Mouse (Mus musculus): ENCODE results near the gene Rassf8. TPM values are rescaled to one million over a fixed set of nuclear protein-coding genes. Genes with fewer than 3 reads are reported as not detected.

Rassf8 gene
- polyA plus RNA-seq, 1 experiment from 2014 or later, result 3.5 TPM

DNA sequence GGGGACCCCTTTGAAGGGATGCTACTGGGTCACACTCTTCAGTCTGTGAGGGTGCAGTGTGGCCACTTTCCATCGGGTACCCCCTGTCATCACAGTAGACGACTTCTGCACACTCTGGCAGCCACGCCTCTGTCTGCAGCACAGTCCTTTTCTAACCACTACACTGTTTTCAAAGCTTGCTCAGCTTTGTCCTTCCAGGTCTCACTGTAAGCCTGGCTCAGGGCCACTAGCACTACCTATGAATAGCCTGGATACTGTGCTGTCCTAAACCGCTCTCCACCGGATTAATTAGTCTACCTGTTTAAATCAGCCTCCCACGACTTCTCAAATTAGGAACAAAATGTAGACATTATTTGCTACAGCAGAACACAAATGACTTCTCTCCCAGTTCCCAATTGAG lies 63.5 kb downstream of the Rassf8 start:
- Histone ChIP-seq H3K36me3 (no peaks in the 10 kb centered on the region), H3K9me3 (no peaks in the 10 kb centered on the region), H3K27me3 (no peaks in the 10 kb centered on the region), H3K4me3 (no peak overlapping the region), H3K4me1 (no peaks in the 10 kb centered on the region), H3K9ac (replicated peaks) (no peak overlapping the region), H3K27ac (replicated peaks) (no peak overlapping the region), H3K4me2 (replicated peaks) (no peak overlapping the region)
- WGBS, result 59% methylated on average over 6 of the region's 6 CpGs
- no peak for ATAC-seq (replicated peaks)

DNA sequence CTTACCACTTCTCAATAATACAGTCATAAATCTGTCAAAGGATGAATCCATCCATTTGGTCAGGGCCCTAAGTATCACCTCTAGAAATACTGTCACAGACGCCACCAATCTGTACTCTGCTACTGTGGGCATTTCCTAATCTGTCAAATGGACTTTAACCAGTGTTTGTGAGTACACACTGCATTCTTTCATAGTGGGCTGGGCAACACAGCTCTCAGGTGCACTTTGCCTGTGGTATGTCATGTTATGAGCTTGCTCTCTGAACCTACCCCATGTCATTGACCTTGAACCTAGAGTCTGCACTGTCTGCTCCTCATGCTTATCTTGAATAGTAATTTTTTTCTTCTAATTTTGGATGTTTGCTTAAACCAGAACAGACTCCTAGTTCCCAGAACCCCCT lies 64.6 kb downstream of the Rassf8 start:
- ATAC-seq (replicated peaks), result no peak
- no peaks in the 10 kb centered on the region for H3K27me3 ChIP-seq
- H3K4me3 ChIP-seq, result no peak overlapping the region
- H3K4me1 ChIP-seq, result no peaks in the 10 kb centered on the region
- H3K9me3 ChIP-seq, result no peaks in the 10 kb centered on the region
- no peak overlapping the region for H3K27ac ChIP-seq (replicated peaks)
- no peaks in the 10 kb centered on the region for H3K36me3 ChIP-seq
- H3K9ac ChIP-seq (replicated peaks), result no peak overlapping the region
- 97% methylated on average over 1 of the region's 1 CpGs for WGBS
- no peak overlapping the region for H3K4me2 ChIP-seq (replicated peaks)

DNA sequence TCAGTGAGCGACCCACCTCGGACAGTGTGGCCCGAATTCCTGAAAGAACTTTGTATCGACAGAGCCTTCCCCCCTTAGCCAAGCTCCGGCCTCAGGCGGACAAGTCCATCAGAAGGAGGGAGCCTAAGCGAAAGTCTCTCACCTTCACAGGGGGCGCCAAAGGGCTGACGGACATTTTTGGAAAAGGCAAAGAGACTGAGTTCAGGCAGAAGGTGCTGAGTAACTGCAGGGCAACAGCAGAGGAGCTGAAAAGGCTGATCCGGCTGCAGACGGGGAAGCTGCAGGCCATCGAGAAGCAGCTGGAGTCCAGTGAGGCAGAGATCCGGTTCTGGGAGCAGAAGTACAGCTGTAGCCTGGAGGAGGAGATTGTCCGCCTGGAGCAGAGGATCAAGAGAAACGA lies 68.7 kb downstream of the Rassf8 start:
- WGBS, result 36% methylated on average over 15 of the region's 15 CpGs

DNA sequence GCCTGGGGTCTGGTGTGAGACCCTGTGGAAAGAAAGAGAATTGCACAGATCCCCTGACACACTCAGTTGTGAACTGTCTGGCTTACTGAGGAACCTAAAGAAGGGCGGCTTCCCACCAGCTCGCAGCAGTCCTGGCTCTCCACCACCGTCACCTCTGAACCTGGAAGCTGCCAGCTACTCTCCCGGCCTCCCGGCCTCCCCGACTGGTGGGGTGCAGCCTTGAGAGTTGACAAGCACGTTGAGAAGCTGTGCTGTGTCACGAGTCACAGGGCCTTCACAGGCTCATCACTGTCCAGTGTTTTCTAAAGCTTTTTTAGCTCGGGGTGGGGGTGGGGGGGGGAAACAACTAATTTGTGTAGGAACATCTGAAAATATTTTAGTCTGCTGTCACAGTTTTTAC lies 72.6 kb downstream of the Rassf8 start:
- H3K4me2 ChIP-seq (replicated peaks), result no peak overlapping the region
- H3K27ac ChIP-seq (replicated peaks), result no peak overlapping the region
- no peak overlapping the region for H3K4me3 ChIP-seq
- H3K9ac ChIP-seq (replicated peaks), result no peak overlapping the region
- no peaks in the 10 kb centered on the region for H3K36me3 ChIP-seq
- WGBS, result 92% methylated on average over 9 of the region's 9 CpGs
- ATAC-seq (replicated peaks), result no peak
- no peaks in the 10 kb centered on the region for H3K27me3 ChIP-seq
- H3K4me1 ChIP-seq, result no peaks in the 10 kb centered on the region
- H3K9me3 ChIP-seq, result no peaks in the 10 kb centered on the region

More for the DNA sequence above, 68.7 kb downstream of the Rassf8 start:
- Histone ChIP-seq H3K4me2 (replicated peaks) (no peak overlapping the region), H3K4me1 (no peaks in the 10 kb centered on the region), H3K36me3 (no peaks in the 10 kb centered on the region), H3K27ac (replicated peaks) (no peak overlapping the region), H3K9ac (replicated peaks) (no peak overlapping the region), H3K9me3 (no peaks in the 10 kb centered on the region), H3K27me3 (no peaks in the 10 kb centered on the region), H3K4me3 (no peak overlapping the region)
- ATAC-seq (replicated peaks), result no peak

DNA sequence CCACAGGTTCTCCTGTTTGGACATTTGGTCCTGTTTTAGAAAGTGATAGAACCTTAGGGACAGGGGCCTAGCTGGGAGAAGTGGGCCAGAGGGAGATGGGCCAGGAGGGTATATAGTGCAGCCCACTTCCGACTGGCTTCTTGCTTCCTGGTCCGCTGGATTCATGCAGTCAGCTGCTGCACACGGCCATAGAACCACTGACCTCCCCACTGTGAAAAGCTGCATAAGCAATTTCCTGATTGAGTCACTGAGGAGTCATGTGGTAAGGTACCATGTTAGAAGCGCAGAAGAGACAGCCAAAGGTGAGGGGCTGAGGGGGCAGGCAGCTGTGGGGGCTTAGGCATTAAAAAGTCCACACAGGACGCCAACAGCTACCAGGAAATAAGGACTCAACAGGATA lies 75.7 kb downstream of the Rassf8 start:
- Histone ChIP-seq H3K4me2 (replicated peaks) (no peak overlapping the region), H3K4me3 (no peak overlapping the region)
- WGBS, result 76% methylated on average over 5 of the region's 5 CpGs

DNA sequence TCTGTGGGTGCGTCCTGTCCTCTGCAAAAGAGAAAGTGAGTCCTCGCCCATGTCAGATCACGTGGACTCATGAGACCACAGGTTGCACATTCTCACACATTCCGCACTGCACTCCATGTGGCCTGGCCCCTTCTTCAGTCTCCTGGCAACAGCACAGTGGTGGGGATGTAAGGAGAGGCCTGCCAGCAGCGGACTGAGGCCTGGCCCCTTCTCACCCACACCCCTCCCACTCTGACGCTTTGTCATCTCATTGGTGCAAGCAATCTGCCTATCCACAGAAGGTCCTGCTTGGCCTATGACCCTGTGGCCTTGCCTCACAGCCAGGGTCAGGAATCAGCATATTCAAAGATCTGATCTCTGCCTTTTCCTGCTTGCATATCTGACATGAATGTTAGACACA lies 76.6 kb downstream of the Rassf8 start:
- Histone ChIP-seq H3K36me3 (no peaks in the 10 kb centered on the region), H3K4me1 (no peaks in the 10 kb centered on the region), H3K27me3 (no peaks in the 10 kb centered on the region), H3K9ac (replicated peaks) (no peak overlapping the region), H3K4me2 (replicated peaks) (no peak overlapping the region), H3K4me3 (no peak overlapping the region), H3K9me3 (no peaks in the 10 kb centered on the region), H3K27ac (replicated peaks) (no peak overlapping the region)
- WGBS, result 35% methylated on average over 6 of the region's 6 CpGs
- peak; percentile 38; the same call in 1 of the 2 replicates for ATAC-seq (replicated peaks)

More for the DNA sequence above, 75.7 kb downstream of the Rassf8 start:
- H3K9me3 ChIP-seq, result no peaks in the 10 kb centered on the region
- no peak overlapping the region for H3K9ac ChIP-seq (replicated peaks)
- no peaks in the 10 kb centered on the region for H3K36me3 ChIP-seq
- no peak for ATAC-seq (replicated peaks)
- H3K27ac ChIP-seq (replicated peaks), result no peak overlapping the region
- H3K4me1 ChIP-seq, result no peaks in the 10 kb centered on the region
- H3K27me3 ChIP-seq, result no peaks in the 10 kb centered on the region

DNA sequence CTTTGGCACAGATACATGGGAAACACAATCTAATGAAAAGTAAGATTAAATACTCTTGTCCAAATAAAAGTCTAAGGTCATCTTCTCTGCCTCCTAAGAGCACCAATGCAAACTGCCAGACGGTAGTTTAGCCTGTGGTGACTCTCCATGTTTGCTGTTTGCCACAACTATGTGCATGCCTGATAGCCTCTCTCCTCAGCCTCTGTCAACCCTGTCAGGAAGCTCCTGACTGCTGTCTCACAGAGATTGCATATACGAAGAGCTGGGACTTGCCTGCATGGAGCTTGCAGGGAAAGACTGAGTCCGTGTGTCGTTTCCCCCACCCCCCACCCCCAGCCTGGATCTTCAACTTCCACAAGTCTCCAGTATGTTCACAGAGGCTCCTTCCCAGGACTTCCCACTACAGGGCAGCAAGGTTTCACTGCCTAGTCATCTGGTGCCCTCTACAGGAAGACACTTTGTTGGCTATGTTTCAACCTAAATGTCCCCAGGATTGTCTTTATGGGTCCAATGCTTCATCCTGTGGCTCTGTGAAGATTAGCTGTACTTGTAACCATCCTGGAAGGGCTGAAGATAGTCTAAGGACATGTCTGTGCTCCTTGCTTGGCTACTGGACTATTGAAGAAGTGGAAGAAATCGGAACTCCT lies 77.2 kb downstream of the Rassf8 start:
- Histone ChIP-seq H3K36me3 (no peaks in the 10 kb centered on the region), H3K9me3 (no peaks in the 10 kb centered on the region), H3K4me2 (replicated peaks) (no peak overlapping the region), H3K4me3 (no peak overlapping the region), H3K9ac (replicated peaks) (no peak overlapping the region), H3K4me1 (no peaks in the 10 kb centered on the region), H3K27ac (replicated peaks) (no peak overlapping the region), H3K27me3 (no peaks in the 10 kb centered on the region)
- 62% methylated on average over 5 of the region's 5 CpGs for WGBS
- no peak for ATAC-seq (replicated peaks)

DNA sequence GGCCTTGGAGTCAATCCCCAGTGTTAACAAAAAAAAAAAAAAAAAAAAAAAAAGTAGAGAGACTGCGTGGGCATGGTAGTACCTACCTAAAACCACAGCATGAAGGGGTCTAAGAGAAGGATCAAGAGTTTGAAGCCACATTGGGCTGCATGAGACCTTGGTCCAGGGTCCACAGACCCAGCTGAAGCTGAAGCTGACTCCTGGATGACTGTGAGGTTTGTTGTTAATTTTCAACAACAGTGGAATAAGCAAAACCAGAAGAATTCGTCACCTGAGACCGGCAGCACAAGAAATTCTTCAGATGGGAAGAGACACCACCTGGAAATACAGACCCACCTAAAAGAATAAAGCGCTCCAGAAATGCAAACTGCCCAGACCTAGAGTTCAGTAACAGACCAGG lies 79.8 kb downstream of the Rassf8 start:
- Histone ChIP-seq H3K9ac (replicated peaks) (no peak overlapping the region), H3K27ac (replicated peaks) (no peak overlapping the region), H3K4me1 (peaks cover 11% of the 10 kb centered on the region; the same call in 1 of the 2 replicates), H3K4me3 (no peak overlapping the region), H3K9me3 (no peaks in the 10 kb centered on the region), H3K4me2 (replicated peaks) (no peak overlapping the region), H3K36me3 (no peaks in the 10 kb centered on the region), H3K27me3 (no peaks in the 10 kb centered on the region)
- ATAC-seq (replicated peaks), result no peak
- 94% methylated on average over 4 of the region's 4 CpGs for WGBS

DNA sequence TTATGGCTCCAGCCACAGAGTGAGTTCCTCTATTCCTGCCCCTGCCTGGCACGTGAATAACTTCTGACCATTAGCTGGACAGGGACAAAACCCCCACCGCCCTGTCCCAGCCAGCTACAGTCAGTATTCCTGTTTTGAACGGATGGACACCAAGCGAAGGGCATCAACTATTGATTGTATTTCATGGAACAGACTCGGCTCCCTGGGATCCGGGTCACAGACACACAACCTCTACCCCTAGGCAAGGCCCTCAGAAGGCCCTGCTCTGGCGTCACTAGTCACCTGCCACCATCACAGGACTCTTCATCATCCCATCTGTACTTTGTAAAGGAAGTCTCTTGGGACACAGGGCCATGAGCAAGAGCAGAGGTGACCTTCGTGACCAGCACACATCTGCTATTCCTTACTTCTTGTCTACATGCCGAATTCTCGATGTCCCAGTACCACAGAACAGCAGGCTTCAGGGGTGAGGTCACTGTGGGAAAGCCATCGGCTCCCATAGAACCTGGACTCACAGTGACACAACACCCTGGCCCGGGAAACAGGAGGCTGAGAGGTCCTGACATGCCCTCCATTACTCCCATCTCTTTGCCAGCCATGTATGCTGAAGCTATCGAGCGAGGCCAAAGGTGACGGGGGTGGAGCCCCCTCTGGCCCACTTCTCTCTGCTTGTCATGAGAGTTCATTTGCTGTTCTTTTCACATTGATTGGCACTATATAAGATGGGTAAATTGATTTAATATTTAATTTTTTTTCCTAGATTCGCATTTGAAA lies 82.7 kb downstream of the Rassf8 start:
- ATAC-seq (replicated peaks), result no peak
- Histone ChIP-seq H3K36me3 (no peaks in the 10 kb centered on the region), H3K9ac (replicated peaks) (no peak overlapping the region), H3K4me2 (replicated peaks) (no peak overlapping the region), H3K9me3 (no peaks in the 10 kb centered on the region), H3K4me1 (peaks cover 16% of the 10 kb centered on the region; the same call in 1 of the 2 replicates), H3K27me3 (no peaks in the 10 kb centered on the region), H3K27ac (replicated peaks) (no peak overlapping the region), H3K4me3 (no peak overlapping the region)
- 87% methylated on average over 16 of the region's 16 CpGs for WGBS

DNA sequence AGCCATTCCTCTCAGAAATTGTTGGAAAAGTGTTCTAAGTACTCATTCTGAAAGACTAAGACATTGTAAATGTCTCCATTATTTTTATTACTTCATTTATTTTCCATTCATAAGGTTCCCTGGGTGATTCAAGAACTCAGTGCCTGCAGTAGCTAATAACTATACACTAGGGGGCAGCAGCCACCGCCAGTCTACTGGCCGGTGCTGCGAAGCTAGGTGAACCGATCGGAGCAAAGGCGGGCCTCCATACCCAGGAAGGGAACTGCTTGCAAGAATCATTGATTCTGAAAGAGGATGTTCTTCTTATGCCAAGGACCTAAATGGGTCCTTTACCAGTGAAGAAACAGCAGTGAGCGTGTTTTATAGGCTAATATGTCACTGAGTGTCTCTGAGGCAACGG lies 83.6 kb downstream of the Rassf8 start:
- Histone ChIP-seq H3K27ac (replicated peaks) (no peak overlapping the region; the same call in 1 of the 2 replicates), H3K36me3 (no peaks in the 10 kb centered on the region), H3K4me1 (peaks cover 16% of the 10 kb centered on the region; the same call in 1 of the 2 replicates), H3K9me3 (no peaks in the 10 kb centered on the region), H3K4me2 (replicated peaks) (no peak overlapping the region), H3K9ac (replicated peaks) (no peak overlapping the region), H3K27me3 (no peaks in the 10 kb centered on the region), H3K4me3 (no peak overlapping the region)
- 16% methylated on average over 8 of the region's 8 CpGs for WGBS
- peak; percentile 76 for ATAC-seq (replicated peaks)

DNA sequence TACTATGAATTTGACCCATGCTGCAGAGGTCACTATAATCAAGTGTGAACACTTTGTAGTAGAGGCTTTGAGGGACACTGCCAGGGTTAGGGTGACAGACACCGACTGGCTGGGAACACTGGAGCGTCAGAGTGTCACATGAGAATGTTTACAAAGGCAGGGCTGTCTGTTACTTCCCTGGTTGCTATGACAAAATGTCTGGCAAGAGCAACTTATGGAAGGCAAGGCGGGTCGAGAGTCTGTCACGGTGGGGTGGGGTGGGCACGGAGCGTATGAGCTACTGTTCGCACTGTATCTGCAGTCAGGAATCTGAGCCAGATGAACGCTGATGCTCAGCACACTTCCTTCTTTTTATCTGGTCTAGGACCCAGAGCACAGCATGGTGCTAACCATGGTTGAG lies 84.1 kb downstream of the Rassf8 start:
- Histone ChIP-seq H3K4me1 (peaks cover 16% of the 10 kb centered on the region; the same call in 1 of the 2 replicates), H3K27ac (replicated peaks) (no peak overlapping the region; the same call in 1 of the 2 replicates), H3K27me3 (no peaks in the 10 kb centered on the region), H3K9ac (replicated peaks) (no peak overlapping the region), H3K36me3 (no peaks in the 10 kb centered on the region), H3K9me3 (no peaks in the 10 kb centered on the region), H3K4me2 (replicated peaks) (no peak overlapping the region), H3K4me3 (no peak overlapping the region)
- ATAC-seq (replicated peaks), result peak; percentile 78
- 57% methylated on average over 9 of the region's 9 CpGs for WGBS

DNA sequence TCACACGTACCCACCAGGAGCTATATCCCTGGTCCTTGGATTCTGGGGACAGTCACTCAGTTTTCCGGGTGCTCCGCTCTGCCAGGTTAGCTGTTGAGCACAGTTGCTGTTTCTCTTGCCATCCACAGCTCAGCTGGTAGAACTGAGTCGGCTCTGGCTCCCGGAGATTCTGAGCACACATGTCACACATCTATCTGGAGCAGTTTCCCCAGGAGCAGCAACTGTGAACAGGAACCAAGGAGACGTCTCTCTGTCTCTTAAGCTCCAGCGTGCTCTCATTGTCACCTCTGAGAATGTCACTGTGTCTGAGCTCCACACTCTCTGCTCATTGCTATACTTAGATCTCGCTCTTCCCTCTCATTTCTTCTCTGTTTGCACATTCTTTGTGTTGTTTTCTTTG lies 86.4 kb downstream of the Rassf8 start:
- Histone ChIP-seq H3K36me3 (no peaks in the 10 kb centered on the region), H3K27me3 (no peaks in the 10 kb centered on the region), H3K9me3 (no peaks in the 10 kb centered on the region), H3K27ac (replicated peaks) (0 out of 2 replicates have a peak overlapping the region, but pooled peaks have one; percentile 19), H3K9ac (replicated peaks) (no peak overlapping the region), H3K4me2 (replicated peaks) (no peak overlapping the region), H3K4me1 (peaks cover 16% of the 10 kb centered on the region; the same call in 1 of the 2 replicates), H3K4me3 (no peak overlapping the region)
- 69% methylated on average over 8 of the region's 8 CpGs for WGBS
- ATAC-seq (replicated peaks), result no peak
